In genomic region chr5:33737903-33738321, GRCm38 (mm10) we compare ENCODE assay signal across 9 mouse cellular contexts. TPM values are rescaled to one million over a fixed set of nuclear protein-coding genes. Genes with fewer than 3 reads are reported as not detected.
A peak's percentile ranks its signal among the peaks of the same experiment; 100 is the strongest.
DNase-seq lines count a peak whose midpoint lies in the region; ATAC-seq and TF ChIP-seq lines count a peak whose summit lies in the region.
"Had no signal": no experiment of that assay in that cellular context is flagged by ENCODE, and none has a peak within 500 bp of the region (broad histone marks: within the 10 kb centered on the region; RNA-seq: fewer than 3 reads in every experiment).

No protein-coding gene starts in this region.

- H3K4me1 ChIP-seq in heart, embryonic 12.5 days (replicated peaks), result peaks cover 2% of the 10 kb centered on the region
- H3K4me1 ChIP-seq in bone marrow macrophage, adult 2 months (ENCODE audit: control insufficient read depth, insufficient read depth, low read length), result no peaks in the 10 kb centered on the region
- H3K4me1 ChIP-seq in forebrain, embryonic 10.5 days, result no peaks in the 10 kb centered on the region
- H3K4me1 ChIP-seq in hindbrain, embryonic 11.5 days (replicated peaks; ENCODE audit: control insufficient read depth, insufficient read depth, low read length), result no peaks in the 10 kb centered on the region

- H3K36me3 ChIP-seq in heart, embryonic 12.5 days, result peaks cover 51% of the 10 kb centered on the region
- peaks cover 86% of the 10 kb centered on the region for H3K36me3 ChIP-seq in forebrain, embryonic 10.5 days (replicated peaks)
- H3K36me3 ChIP-seq in hindbrain, embryonic 11.5 days (ENCODE audit: control insufficient read depth, insufficient read depth, low read length), result peaks cover 4% of the 10 kb centered on the region; the same call in 1 of the 2 replicates

- H3K9me3 ChIP-seq in heart, embryonic 12.5 days (replicated peaks), result no peaks in the 10 kb centered on the region
- no peaks in the 10 kb centered on the region for H3K9me3 ChIP-seq in forebrain, embryonic 10.5 days
- no peaks in the 10 kb centered on the region for H3K9me3 ChIP-seq in hindbrain, embryonic 11.5 days (ENCODE audit: control insufficient read depth, low read length)

- H3K9ac ChIP-seq in heart, embryonic 12.5 days, result no peak overlapping the region
- H3K9ac ChIP-seq in hindbrain, embryonic 11.5 days (ENCODE audit: low read depth, low read length), result no peak overlapping the region

- no peak overlapping the region for H3K4me2 ChIP-seq in heart, embryonic 12.5 days
- H3K4me2 ChIP-seq in hindbrain, embryonic 11.5 days (replicated peaks; ENCODE audit: low read depth, low read length), result no peak overlapping the region

- DNase-seq in heart, adult 11 months, result peak; percentile 93
- peak; percentile 72 for DNase-seq in forebrain, embryonic 10.5 days (ENCODE audit: extremely low spot score, low spot score)
- peak; percentile 87 for DNase-seq in hindbrain, embryonic 11.5 days (ENCODE audit: low spot score)
- DNase-seq in layer of hippocampus, postnatal 14 days (ENCODE audit: low spot score in 2 of 2), result peak; percentile 69 to 77
- peak; percentile 26 to 74 for DNase-seq in spleen, postnatal 10 days (ENCODE audit: low spot score in 2 of 2)

- 23% methylated on average over 7 of the region's 7 CpGs for whole genome bisulfite sequencing in heart, embryonic 12.5 days
- 29% methylated on average over 7 of the region's 7 CpGs for WGBS in forebrain, embryonic 10.5 days
- WGBS in hindbrain, embryonic 11.5 days, result 25% methylated on average over 7 of the region's 7 CpGs

- no peaks in the 10 kb centered on the region for H3K27me3 ChIP-seq in heart, embryonic 12.5 days (replicated peaks)
- no peaks in the 10 kb centered on the region; the same call in none of the 2 replicates for H3K27me3 ChIP-seq in forebrain, embryonic 10.5 days (ENCODE audit: poor library complexity, severe bottlenecking)
- H3K27me3 ChIP-seq in hindbrain, embryonic 11.5 days (ENCODE audit: control insufficient read depth, insufficient read depth, low read length), result no peaks in the 10 kb centered on the region
- H3K27me3 ChIP-seq: Patski had no signal

- no peak overlapping the region for H3K27ac ChIP-seq in heart, embryonic 12.5 days (ENCODE audit: poor library complexity, severe bottlenecking)
- H3K27ac ChIP-seq in bone marrow macrophage, adult 2 months (ENCODE audit: insufficient read depth, low read depth, low read length), result no peak overlapping the region
- no peak overlapping the region for H3K27ac ChIP-seq in forebrain, embryonic 10.5 days
- no peak overlapping the region for H3K27ac ChIP-seq in hindbrain, embryonic 11.5 days (ENCODE audit: low read depth, low read length)

- no peak for ATAC-seq in heart, embryonic 12.5 days (ENCODE audit: insufficient number of reproducible peaks, low FRiP score)
- ATAC-seq in hindbrain, embryonic 11.5 days (ENCODE audit: low FRiP score), result no peak
- peak; percentile 90 for ATAC-seq in megakaryocyte progenitor cell, adult 5-6 weeks (replicated peaks; ENCODE audit: poor library complexity)
- ATAC-seq: Patski had no signal

- no peak overlapping the region for H3K4me3 ChIP-seq in heart, embryonic 12.5 days
- no peak overlapping the region for H3K4me3 ChIP-seq in bone marrow macrophage, adult 2 months (ENCODE audit: insufficient read depth, low read length)
- H3K4me3 ChIP-seq in forebrain, embryonic 10.5 days, result no peak overlapping the region
- H3K4me3 ChIP-seq in hindbrain, embryonic 11.5 days (ENCODE audit: low read depth, low read length), result no peak overlapping the region

- peak; percentile 67 for TF ChIP-seq CTCF in bone marrow macrophage, adult 2 months (IDR thresholded peaks at IDR 0.05; ENCODE audit: low read depth, low read length)

- no peak for TF ChIP-seq POLR2A in bone marrow macrophage, adult 2 months (IDR thresholded peaks at IDR 0.05; ENCODE audit: borderline replicate concordance, low read depth, low read length)

RNA-seq across cellular contexts. Expression of gene Fgfr3, which starts 16.4 kb away (rescaled TPM):
- 6.3 and 7.9 TPM in 2 replicates for polyA plus RNA-seq in heart, embryonic 12.5 days (2016; fragmentation: Nextera tagmentation; extraction: Ambion mirVana)
- polyA plus RNA-seq in bone marrow macrophage, adult 2 months (2012; ENCODE audit: insufficient read depth, insufficient read length, missing spikeins), result not detected in 2 replicates
- 33.4 and 39.1 TPM in 2 replicates for polyA plus RNA-seq in forebrain, embryonic 10.5 days (2016; fragmentation: Nextera tagmentation; extraction: Ambion mirVana)
- polyA plus RNA-seq in hindbrain, embryonic 11.5 days (2014; fragmentation: Nextera tagmentation; extraction: Ambion mirVana), result 50.9 and 56.4 TPM in 2 replicates
- total RNA-seq in layer of hippocampus, postnatal 14 days (2021), result 100 to 1,000 TPM; 137 to 159 TPM
- total RNA-seq in megakaryocyte progenitor cell, adult 5-6 weeks (2015), result 0.39 TPM in 1 of 2 replicates, not detected in the other
- total RNA-seq in megakaryocyte progenitor cell, adult 5-6 weeks (2017), result 1.0 TPM in 1 of 2 replicates, not detected in the other

RNA-seq across cellular contexts. Expression of gene Letm1, which starts 44.7 kb away (rescaled TPM):
- polyA plus RNA-seq in heart, embryonic 12.5 days (2016; fragmentation: Nextera tagmentation; extraction: Ambion mirVana), result 51.7 and 53.1 TPM in 2 replicates
- polyA plus RNA-seq in bone marrow macrophage, adult 2 months (2012; ENCODE audit: insufficient read depth, insufficient read length, missing spikeins), result 23.4 and 26.9 TPM in 2 replicates
- 57.8 and 59.2 TPM in 2 replicates for polyA plus RNA-seq in forebrain, embryonic 10.5 days (2016; fragmentation: Nextera tagmentation; extraction: Ambion mirVana)
- polyA plus RNA-seq in hindbrain, embryonic 11.5 days (2014; fragmentation: Nextera tagmentation; extraction: Ambion mirVana), result 40.2 and 44.9 TPM in 2 replicates
- total RNA-seq in layer of hippocampus, postnatal 14 days (2021), result 100 to 1,000 TPM in 1 of 2 experiments, 10 to 100 TPM in 1; 96.8 to 105 TPM
- 15.5 and 16.2 TPM in 2 replicates for total RNA-seq in megakaryocyte progenitor cell, adult 5-6 weeks (2015)
- 22.2 and 24.2 TPM in 2 replicates for total RNA-seq in megakaryocyte progenitor cell, adult 5-6 weeks (2017)
